Mouse (Mus musculus) cerebellum, postnatal 25 days (tissue): ENCODE results near the gene Fam117a.

Experiments used
- DNase-seq, 2 experiments: peaks; one replicate each; pipeline ENCODE4 v3.0.0; 2021; ENCODE audit warnings: mixed read lengths in 2 of 2

The Fam117a gene

GRCm38 (mm10) chr11:95333805-95334204 is 3.0 kb upstream of the Fam117a start:
- no peak for DNase-seq

- DNase-seq: no peak
Observed at GRCm38 (mm10) chr11:95334448-95335060, 2.3 kb upstream of the Fam117a start.

GRCm38 (mm10) chr11:95337129-95337813 is 453 bp downstream of the Fam117a start:
- peak; percentile 29 to 34 for DNase-seq

DNA sequence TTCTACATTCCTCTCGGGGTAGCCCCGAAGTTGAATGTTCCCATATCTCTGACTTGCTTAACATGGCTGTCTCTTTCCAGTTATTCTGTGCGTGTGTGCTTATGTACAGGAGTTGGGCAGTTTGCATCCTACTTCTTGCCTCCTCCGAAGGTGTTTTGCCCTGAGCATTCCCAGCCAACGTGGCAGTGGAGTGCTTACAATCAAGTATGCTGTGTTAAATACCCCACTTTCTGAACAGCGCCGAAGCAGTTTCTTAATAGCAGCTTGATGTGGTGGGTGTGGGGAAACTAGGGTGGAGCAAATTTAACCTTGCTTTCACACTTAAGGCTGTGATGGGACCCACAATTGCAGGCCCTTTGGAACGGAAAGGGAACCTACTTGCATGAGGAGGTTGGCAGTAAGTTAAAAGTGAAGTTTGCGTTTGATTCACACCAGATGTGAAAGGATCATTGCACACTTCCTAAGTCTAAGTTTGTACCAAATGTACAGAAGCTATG is 1.1 kb downstream of the Fam117a start:
- DNase-seq: no peak

- no peak for DNase-seq
Observed at GRCm38 (mm10) chr11:95339471-95340021, 2.7 kb downstream of the Fam117a start.

- no peak for DNase-seq
Observed at GRCm38 (mm10) chr11:95340259-95340658, 3.4 kb downstream of the Fam117a start.

GRCm38 (mm10) chr11:95340664-95341063 is 3.8 kb downstream of the Fam117a start:
- DNase-seq: no peak

- no peak for DNase-seq
Observed at GRCm38 (mm10) chr11:95343180-95343579, 6.4 kb downstream of the Fam117a start.

- DNase-seq: no peak
Observed at GRCm38 (mm10) chr11:95344181-95344580, 7.4 kb downstream of the Fam117a start.

GRCm38 (mm10) chr11:95350289-95350688 is 13.5 kb downstream of the Fam117a start:
- no peak for DNase-seq

DNA sequence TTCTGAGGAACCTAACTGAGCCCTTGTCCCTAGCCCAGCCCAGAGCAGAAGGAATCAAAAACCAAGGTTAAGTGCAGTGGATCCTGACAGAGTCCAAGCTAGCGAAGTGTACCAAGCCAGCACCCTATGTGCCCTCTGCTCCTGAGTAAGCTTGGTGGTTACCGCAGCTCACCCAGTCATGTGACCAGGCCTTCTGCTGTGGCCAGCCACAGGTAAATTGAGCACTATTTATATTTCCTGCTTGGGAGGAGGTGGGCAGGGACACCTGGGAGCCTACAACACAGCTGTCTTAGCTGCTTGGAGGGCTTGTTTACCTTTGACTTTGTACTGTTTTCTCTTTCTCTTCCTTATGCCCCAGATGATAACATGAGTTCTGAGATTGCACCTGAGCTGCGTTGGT is 14.1 kb downstream of the Fam117a start:
- DNase-seq: no peak

- no peak for DNase-seq
Observed at GRCm38 (mm10) chr11:95352686-95353085, 15.9 kb downstream of the Fam117a start.

DNA sequence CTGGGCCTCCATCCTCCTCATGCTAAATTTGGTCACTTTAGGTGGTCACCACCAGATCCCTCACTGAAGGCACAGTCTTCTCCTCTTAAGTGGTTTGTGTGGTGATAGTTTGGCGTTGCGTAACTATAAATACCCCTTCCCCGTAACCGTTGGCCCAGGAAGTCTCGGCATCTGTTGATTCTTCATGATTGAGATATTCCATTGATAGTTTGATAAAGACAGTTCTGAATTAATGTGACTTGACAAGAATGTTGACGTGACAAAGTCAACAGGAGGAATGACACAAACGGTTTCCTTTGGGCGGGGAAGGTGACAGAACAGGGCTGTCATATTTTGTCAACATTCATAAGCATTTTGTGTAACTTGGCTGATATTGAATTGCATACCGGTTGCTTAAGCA is 16.4 kb downstream of the Fam117a start:
- no peak for DNase-seq

DNA sequence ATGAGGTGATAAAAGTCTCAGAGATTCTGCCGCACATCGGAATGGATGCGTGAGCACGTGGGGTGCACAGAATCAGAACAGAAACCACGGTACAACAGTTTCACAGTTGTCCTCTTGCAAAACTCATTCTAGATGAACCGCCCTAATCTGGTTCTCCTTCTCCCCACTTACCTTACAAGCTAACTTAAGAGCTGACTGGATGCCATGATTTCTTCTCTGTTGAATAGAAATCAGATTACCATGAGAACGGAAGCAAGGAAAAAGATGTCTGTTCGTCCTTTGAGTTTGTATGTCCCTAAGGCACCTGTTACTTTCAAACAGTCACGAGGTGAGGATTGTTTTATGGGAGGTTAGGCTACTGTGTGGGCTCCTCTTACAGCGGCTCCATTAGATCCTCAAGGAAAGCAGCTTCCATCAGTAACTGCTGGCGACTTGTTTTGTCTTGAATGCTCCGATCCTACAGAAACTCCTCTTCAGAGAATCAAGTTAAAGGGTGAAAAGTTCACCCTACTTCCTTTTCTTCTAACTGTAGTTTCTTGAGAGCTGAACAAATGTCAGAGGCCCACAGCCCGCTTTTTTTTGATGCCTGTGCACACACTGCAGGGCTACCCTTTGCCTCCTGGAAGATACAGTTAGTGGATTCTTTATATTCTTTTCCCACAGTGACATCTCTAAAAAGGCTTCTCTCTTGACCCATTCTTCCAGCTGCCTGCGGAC is 17.6 kb downstream of the Fam117a start:
- no peak for DNase-seq

- no peak for DNase-seq
Observed at GRCm38 (mm10) chr11:95354945-95355660, 18.3 kb downstream of the Fam117a start.

DNA sequence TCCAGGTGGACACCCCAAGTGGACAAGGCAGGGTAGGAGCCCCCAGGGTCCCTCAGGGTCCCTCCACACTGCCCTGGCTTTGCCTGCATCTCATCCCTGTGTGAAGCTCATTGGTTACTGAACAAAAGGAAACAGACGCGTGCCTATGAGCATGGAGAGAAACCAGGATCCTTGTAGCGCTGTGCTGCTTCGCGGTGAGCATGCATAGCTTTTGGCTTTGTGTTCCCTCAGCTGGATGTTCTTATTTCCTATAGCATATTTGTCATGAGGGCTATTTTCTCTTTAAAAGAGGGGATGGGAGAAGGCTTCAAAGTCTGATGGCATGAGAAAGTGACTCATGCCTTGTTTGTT is 18.8 kb downstream of the Fam117a start:
- DNase-seq: no peak

- no peak for DNase-seq
Observed at GRCm38 (mm10) chr11:95356039-95356438, 19.2 kb downstream of the Fam117a start.

DNA sequence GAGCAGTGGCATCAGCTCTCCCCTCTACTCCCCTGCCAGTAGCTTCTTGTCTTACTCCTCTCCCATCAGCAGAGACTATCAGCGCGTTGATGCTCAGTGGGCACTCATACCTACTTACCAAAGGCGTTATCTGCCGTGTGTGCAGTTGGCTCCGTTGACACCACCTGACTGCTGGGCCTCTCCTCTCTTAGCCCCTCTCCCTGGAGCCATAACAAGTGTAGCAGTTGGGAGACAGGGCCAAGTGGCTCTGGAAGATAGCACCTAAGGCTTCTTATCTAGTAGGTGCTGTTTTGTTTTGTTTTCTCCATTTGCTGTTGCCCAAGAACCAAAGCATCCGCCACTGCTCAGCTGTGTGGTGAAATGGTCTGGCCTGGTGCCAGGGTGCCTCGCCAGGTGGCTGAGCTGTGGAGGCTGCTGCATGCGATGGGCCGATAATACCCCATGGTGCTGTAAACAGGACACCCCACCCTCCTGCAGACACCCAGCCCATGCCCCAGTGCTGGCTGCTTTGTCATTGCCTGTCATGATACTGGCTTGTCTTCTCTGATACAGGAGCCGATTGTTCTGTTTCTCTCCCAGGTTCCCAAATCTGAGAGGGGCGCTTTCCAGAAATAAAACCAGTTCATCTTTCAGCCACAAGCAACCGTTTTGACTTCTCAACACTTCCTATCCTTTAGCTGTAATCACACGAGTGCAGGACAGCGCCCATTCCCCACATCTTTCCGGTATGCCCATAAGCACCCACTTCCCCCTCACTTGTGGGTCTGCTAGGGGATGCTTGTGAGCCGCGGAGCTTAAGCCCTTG is 19.9 kb downstream of the Fam117a start:
- peak; percentile 39 to 66 for DNase-seq

DNA sequence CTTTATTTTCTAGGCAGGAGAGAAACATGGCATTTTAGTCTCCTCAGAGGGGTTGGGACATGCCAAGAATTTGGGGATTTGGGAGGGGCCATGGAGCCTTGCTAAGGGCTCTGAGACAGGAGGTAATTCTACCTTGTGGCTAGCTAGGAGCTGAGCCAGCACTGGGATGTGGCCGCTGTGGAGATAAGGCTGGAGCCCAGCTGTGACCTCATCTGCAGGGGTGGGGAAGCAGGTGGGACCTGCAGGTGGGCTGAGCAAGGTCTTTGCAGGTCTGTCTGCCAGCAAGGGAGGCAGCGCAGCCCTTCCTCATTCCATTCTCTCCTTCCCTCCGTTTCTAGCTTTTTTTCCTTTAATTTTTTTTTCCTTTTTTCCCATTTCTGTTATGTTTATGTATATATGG is 21.4 kb downstream of the Fam117a start:
- DNase-seq: no peak

GRCm38 (mm10) chr11:95364388-95364787 is 27.6 kb downstream of the Fam117a start:
- no peak for DNase-seq

GRCm38 (mm10) chr11:95365596-95365995 is 28.8 kb downstream of the Fam117a start:
- peak in 1 of 2 experiments; percentile 40 for DNase-seq

DNA sequence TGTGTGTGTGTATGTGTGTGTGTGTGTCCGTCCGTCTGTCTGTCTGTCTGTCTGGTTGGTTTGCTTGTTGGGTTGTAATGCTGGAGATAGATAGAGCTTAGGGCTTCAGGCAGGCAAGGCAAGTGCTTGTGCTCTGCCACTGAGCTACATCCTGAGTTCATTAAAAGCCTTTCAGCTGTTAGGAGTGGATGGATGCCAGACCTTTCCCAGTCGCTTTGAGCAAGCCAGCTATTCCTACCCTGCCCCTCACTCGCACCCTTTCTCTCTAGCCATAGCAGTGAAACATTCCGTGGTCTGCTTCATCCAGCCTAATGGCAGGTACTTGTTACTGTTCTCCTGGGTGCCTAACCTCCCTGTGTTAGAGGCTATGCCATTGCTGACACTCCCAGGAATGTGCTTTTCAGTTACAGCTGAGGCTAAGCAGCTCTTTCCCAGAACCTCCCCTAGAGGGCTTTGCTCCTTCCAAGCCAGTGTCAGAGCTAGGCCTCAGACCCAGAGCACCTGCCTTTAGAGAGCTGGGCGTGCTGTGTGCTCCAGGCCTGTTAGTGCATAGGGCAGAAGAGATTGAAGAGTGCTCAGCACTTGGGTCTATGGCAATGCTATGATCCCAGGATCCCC is 29.6 kb downstream of the Fam117a start:
- no peak for DNase-seq
